Mouse (Mus musculus) neural tube, embryonic 11.5 days (tissue): ENCODE measurements around the gene Axl. TPM values are rescaled to one million over a fixed set of nuclear protein-coding genes. Genes with fewer than 3 reads are reported as not detected.

Experiments used
- ATAC-seq: fragments of 200-750 bp; cut with Nextera tagmentation; 2 replicates; pipeline ENCODE4 v1.8.0; 2017; ENCODE audit warnings: moderate number of reproducible peaks, mild to moderate bottlenecking, moderate TSS enrichment, moderate library complexity; ENCODE audit not compliant: insufficient read depth, low FRiP score, low TSS enrichment
- DNase-seq: peaks from one replicate; pipeline ENCODE4 v3.0.0-alpha.2; 2015; ENCODE audit warnings: low spot score
- H3K27ac ChIP-seq: fragments of 300-500 bp; sonication (generic); 2 replicates; pipeline ENCODE4 v1.5.1; 2014; ENCODE audit warnings: low read depth, mild to moderate bottlenecking, low read length
- H3K27me3 ChIP-seq: fragments of 300-500 bp; sonication (generic); 2 replicates; pipeline ENCODE4 v1.6.1; 2014; ENCODE audit warnings: mild to moderate bottlenecking, low read length, mixed read lengths; ENCODE audit not compliant: control insufficient read depth, insufficient read depth
- H3K36me3 ChIP-seq: fragments of 300-500 bp; sonication (generic); 2 replicates; pipeline ENCODE4 v1.6.1; 2014; ENCODE audit warnings: mild to moderate bottlenecking, low read length, moderate library complexity, mixed read lengths; ENCODE audit not compliant: control insufficient read depth, insufficient read depth
- H3K4me1 ChIP-seq: fragments of 300-500 bp; sonication (generic); 2 replicates; pipeline ENCODE4 v1.6.1; 2014; ENCODE audit warnings: low read length, mixed read lengths; ENCODE audit not compliant: control insufficient read depth, insufficient read depth
- H3K4me2 ChIP-seq: fragments of 300-500 bp; sonication (generic); 2 replicates; pipeline ENCODE4 v1.6.1; 2014; ENCODE audit warnings: low read depth, mild to moderate bottlenecking, moderate library complexity
- H3K4me3 ChIP-seq: fragments of 300-500 bp; sonication (generic); 2 replicates; pipeline ENCODE4 v1.5.1; 2014; ENCODE audit warnings: low read depth, low read length
- H3K9ac ChIP-seq: fragments of 300-500 bp; sonication (generic); 2 replicates; pipeline ENCODE4 v1.6.1; 2014; ENCODE audit warnings: mild to moderate bottlenecking, low read length
- H3K9me3 ChIP-seq: fragments of 300-500 bp; sonication (generic); 2 replicates; pipeline ENCODE4 v1.6.1; 2016; ENCODE audit warnings: low read length; ENCODE audit not compliant: control insufficient read depth
- WGBS: fragments of 180-500 bp; shearing (Covaris S2); extraction: QIAGEN DNeasy Blood & Tissue Kit; methylation state at CpG from one replicate; pipeline ENCODE4 v1.1.7; 2014; 5-methylcytosine and 5-hydroxymethylcytosine counted together
- polyA plus RNA-seq: library from polyadenylated mRNA; unstranded; fragments of >200 nt; fragmentation: Nextera tagmentation; extraction: Ambion mirVana; gene quantifications from 2 replicates; pipeline ENCODE4 v1.2.1, GENCODE M21; 2014

Gene Axl
- polyA plus RNA-seq, 1 experiment from 2014 or later: 29.9 TPM

DNA sequence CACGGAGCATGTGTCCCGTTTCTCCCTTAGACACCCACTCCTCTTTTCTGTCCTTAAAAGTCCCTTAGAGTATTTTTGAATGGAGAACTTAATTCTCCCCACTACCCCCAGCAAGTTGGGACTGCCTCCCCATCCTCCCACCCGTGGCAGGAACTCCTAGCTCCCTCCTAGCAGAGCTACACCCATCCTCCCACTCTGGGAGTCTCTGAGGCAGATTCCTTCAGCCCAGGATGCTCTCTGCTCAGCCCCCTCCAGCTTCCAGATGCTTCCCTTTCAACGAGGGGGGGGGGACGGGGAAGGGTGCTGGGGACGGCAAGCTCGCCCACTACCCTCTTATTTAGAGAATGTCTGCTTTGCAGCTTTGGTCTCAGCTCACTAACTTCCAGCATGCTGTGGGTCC is 27.1 kb upstream of the Axl start:
- Histone ChIP-seq H3K27me3 (peaks cover 9% of the 10 kb centered on the region; the same call in 1 of the 2 replicates), H3K36me3 (no peaks in the 10 kb centered on the region), H3K4me2 (peak overlapping the region; percentile 81; the same call in 1 of the 2 replicates), H3K27ac (no peak overlapping the region), H3K9ac (no peak overlapping the region), H3K4me1 (0 out of 2 replicates have a peak, but pooled peaks cover 4% of the 10 kb centered on the region), H3K9me3 (no peaks in the 10 kb centered on the region; the same call in 1 of the 2 replicates), H3K4me3 (no peak overlapping the region)
- ATAC-seq: no peak
- no peak for DNase-seq
- 21% methylated on average over 7 of the region's 7 CpGs for WGBS

DNA sequence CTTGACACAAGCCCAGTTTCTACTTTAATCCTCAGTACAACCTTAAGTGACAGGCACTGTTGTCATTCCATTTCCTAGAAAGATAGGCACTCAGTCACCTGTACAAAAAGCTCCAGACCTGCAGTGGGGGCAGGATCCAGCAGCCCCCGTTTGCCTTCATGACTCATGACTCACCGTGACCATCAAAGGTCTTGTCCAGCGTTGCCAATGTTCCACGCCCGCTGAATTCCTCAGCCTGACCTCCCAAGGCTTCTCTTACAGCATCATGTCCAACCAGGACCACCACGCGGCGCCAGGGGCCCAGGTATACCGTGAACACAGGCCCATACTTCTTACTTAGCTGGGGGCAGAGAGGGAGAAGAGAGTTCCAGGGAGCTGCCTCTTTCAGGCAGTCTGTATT is 26.2 kb upstream of the Axl start:
- H3K4me2 ChIP-seq: no peak overlapping the region
- H3K27me3 ChIP-seq: peaks cover 9% of the 10 kb centered on the region; the same call in 1 of the 2 replicates
- no peak overlapping the region for H3K27ac ChIP-seq
- H3K9me3 ChIP-seq: no peaks in the 10 kb centered on the region; the same call in 1 of the 2 replicates
- ATAC-seq: no peak
- DNase-seq: no peak
- 87% methylated on average over 9 of the region's 9 CpGs for WGBS
- H3K4me3 ChIP-seq: no peak overlapping the region
- no peaks in the 10 kb centered on the region for H3K36me3 ChIP-seq
- H3K9ac ChIP-seq: no peak overlapping the region
- 0 out of 2 replicates have a peak, but pooled peaks cover 4% of the 10 kb centered on the region for H3K4me1 ChIP-seq

DNA sequence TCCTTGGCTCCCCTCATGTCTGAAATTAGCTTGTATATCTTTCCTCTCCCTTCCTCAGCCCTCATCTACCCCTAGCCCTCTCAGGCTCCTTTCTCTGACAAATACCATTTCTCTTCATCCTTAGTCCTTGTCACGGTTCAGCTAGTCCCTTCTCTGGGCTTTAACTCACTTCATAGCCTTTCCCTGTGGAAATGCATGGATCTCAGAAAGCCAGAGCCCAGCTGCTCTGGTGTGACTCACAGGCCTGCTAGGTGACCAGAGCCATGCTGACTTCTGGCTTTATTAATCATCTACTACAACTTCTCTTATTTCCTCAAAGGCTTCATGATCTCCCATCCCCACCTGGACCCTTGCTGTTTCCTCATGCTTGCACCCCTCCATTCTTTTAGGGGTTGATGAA is 23.7 kb upstream of the Axl start:
- H3K4me2 ChIP-seq: no peak overlapping the region
- H3K9ac ChIP-seq: no peak overlapping the region
- no peak overlapping the region for H3K27ac ChIP-seq
- WGBS: 83% methylated on average over 1 of the region's 1 CpGs
- H3K36me3 ChIP-seq: no peaks in the 10 kb centered on the region
- H3K4me3 ChIP-seq: no peak overlapping the region
- H3K27me3 ChIP-seq: peaks cover 9% of the 10 kb centered on the region; the same call in 1 of the 2 replicates
- 0 out of 2 replicates have a peak, but pooled peaks cover 4% of the 10 kb centered on the region for H3K4me1 ChIP-seq
- DNase-seq (no peak), ATAC-seq (no peak)
- H3K9me3 ChIP-seq: no peaks in the 10 kb centered on the region

- ATAC-seq: no peak
- WGBS: 64% methylated on average over 2 of the region's 2 CpGs
Measured at GRCm38 (mm10) chr7:25811716-25812115, 23.2 kb upstream of the Axl start.

GRCm38 (mm10) chr7:25805631-25806343 is 17.3 kb upstream of the Axl start:
- Histone ChIP-seq H3K27me3 (no peaks in the 10 kb centered on the region), H3K9ac (peak overlapping the region; percentile 3; the same call in 1 of the 2 replicates), H3K27ac (no peak overlapping the region), H3K4me3 (no peak overlapping the region), H3K9me3 (no peaks in the 10 kb centered on the region), H3K4me2 (no peak overlapping the region), H3K36me3 (no peaks in the 10 kb centered on the region), H3K4me1 (no peaks in the 10 kb centered on the region)
- ATAC-seq (peak; percentile 60), DNase-seq (peak; percentile 78)
- 32% methylated on average over 21 of the region's 21 CpGs for WGBS

More at GRCm38 (mm10) chr7:25811716-25812115, 23.2 kb upstream of the Axl start:
- DNase-seq: no peak
- Histone ChIP-seq H3K9me3 (no peaks in the 10 kb centered on the region), H3K36me3 (no peaks in the 10 kb centered on the region), H3K4me3 (no peak overlapping the region), H3K4me2 (no peak overlapping the region), H3K27ac (no peak overlapping the region), H3K9ac (no peak overlapping the region), H3K4me1 (0 out of 2 replicates have a peak, but pooled peaks cover 4% of the 10 kb centered on the region), H3K27me3 (peaks cover 9% of the 10 kb centered on the region; the same call in 1 of the 2 replicates)

DNA sequence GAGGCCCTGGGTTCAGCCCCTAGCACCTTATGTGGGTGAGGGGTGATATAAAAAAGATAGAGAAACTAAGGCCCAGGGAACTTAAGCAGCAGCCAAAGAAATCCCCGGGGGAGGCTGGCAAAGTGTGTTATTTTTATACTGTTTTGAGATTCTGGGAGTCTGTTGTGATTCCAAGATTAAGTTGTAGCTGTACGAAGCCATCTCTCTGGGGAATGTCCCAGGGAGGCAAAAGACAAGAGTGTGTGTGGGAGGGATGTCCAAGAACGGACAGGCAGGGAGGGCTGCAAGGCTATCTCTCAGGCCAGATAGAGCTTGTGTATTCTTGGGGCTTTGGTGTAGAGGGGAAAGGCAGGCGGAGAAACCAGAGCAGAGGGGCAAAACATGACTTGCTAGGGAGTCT is 16.3 kb upstream of the Axl start:
- no peak overlapping the region for H3K4me3 ChIP-seq
- no peak for DNase-seq
- H3K27ac ChIP-seq: no peak overlapping the region
- ATAC-seq: no peak
- H3K9ac ChIP-seq: no peak overlapping the region
- H3K27me3 ChIP-seq: no peaks in the 10 kb centered on the region
- H3K9me3 ChIP-seq: no peaks in the 10 kb centered on the region
- H3K4me2 ChIP-seq: no peak overlapping the region
- no peaks in the 10 kb centered on the region for H3K4me1 ChIP-seq
- no peaks in the 10 kb centered on the region for H3K36me3 ChIP-seq
- 83% methylated on average over 4 of the region's 4 CpGs for WGBS

DNA sequence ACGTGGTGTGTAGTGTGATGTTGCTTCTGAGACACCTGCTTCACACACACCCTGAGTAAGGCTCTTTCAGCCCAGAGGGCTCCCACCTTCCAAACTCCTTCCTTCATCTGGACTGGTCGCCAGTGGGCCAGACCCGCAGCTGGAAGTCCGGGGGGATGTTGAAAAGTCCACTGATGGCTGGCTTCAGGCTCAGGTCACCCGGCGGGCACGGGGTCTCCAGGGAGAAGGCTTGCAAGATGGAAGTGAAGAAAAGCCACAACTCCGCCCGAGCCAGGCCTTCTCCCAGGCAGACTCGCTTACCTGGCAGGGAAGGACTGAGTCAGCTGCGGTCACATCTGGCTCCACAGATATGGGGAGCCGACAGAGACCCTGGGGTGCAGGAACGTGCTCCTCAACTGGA is 15.0 kb upstream of the Axl start:
- no peak for ATAC-seq
- 77% methylated on average over 13 of the region's 13 CpGs for WGBS
- Histone ChIP-seq H3K4me2 (no peak overlapping the region), H3K9me3 (peaks cover 1% of the 10 kb centered on the region; the same call in 1 of the 2 replicates), H3K9ac (no peak overlapping the region), H3K4me1 (no peaks in the 10 kb centered on the region), H3K27ac (no peak overlapping the region), H3K4me3 (no peak overlapping the region), H3K27me3 (no peaks in the 10 kb centered on the region), H3K36me3 (no peaks in the 10 kb centered on the region)
- no peak for DNase-seq

DNA sequence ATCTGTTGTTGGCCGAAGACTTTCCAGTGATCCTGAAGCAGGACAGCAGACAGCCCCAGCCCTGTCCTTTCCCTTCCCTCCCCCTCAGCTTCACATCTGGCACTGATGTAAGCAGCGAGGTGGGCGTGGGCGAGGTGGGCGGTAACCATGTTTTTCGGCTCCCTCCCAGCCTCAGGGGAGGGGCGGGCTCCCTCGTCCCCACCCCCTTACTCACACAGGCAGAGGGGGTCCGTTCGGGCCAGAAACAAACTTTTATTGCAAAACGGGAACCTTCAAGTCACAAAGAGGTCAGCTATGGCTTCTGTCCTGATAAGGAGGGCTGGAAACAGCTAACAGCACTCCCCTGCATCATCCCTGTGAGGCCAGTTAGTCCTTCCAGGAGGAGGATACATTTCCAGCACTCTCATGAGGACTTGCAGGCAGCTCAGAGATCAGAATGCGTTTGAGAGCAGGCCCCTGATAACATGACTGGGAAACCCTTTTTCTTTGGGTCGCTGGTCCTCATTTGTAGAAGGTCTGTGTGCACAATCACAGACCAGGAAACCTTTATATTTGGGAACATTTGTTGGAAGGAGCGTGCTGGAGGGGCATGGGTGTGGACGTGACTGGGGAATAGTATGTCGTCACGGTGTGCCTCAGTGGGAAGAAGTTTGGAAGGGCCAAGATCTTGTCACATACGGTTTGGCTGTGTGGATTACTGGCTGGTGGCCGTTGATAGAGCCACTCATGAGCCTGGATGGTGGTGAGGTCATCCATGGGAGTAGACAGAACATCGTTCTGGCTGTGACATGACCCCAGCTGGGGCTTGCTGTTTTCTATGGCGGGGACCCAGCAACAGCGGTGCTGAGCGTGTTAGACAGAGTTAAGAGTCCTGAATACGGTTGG is 14.0 kb upstream of the Axl start:
- ATAC-seq (no peak), DNase-seq (peak; percentile 65)
- no peaks in the 10 kb centered on the region for H3K36me3 ChIP-seq
- H3K4me1 ChIP-seq: no peaks in the 10 kb centered on the region
- peak overlapping the region; percentile 25; the same call in 1 of the 2 replicates for H3K4me2 ChIP-seq
- no peak overlapping the region for H3K27ac ChIP-seq
- H3K4me3 ChIP-seq: no peak overlapping the region
- WGBS: 35% methylated on average over 24 of the region's 24 CpGs
- no peaks in the 10 kb centered on the region for H3K27me3 ChIP-seq
- H3K9ac ChIP-seq: peak overlapping the region; percentile 19; the same call in 1 of the 2 replicates
- H3K9me3 ChIP-seq: peaks cover 3% of the 10 kb centered on the region; the same call in 1 of the 2 replicates
